Mouse (Mus musculus) E14TG2a.4 (cell line): ENCODE data around the gene C9.

Experiments used
- H3K27me3 ChIP-seq: 2 replicates; pipeline ENCODE4 v1.6.1; 2014; ENCODE audit warnings: low read length, control low read depth; ENCODE audit not compliant: insufficient read depth
- H3K36me3 ChIP-seq: 2 replicates; pipeline ENCODE4 v1.6.1; 2014; ENCODE audit warnings: low read length, control low read depth; ENCODE audit not compliant: insufficient read depth
- H3K4me1 ChIP-seq: replicated peaks from 2 replicates; pipeline ENCODE4 v1.6.1; 2014; ENCODE audit warnings: low read depth, low read length, control low read depth
- H3K4me3 ChIP-seq: replicated peaks from 2 replicates; pipeline ENCODE4 v1.5.1; 2014; ENCODE audit warnings: mild to moderate bottlenecking, low read length
- H3K9me3 ChIP-seq: 2 replicates; pipeline ENCODE4 v1.6.1; 2014; ENCODE audit warnings: low read length, control low read depth
- CTCF ChIP-seq: conservative IDR thresholded peaks from 2 replicates; pipeline ENCODE4 v1.5.1; 2014; ENCODE audit warnings: low read length
- NANOG ChIP-seq: IDR thresholded peaks from 2 replicates; pipeline ENCODE4 v1.6.1; 2014; ENCODE audit warnings: borderline replicate concordance, low read length, mixed read lengths
- POU5F1 ChIP-seq: IDR thresholded peaks from 2 replicates; pipeline ENCODE4 v1.6.1; 2014; ENCODE audit warnings: low read length, borderline replicate concordance

The C9 gene

GRCm38 (mm10) chr15:6445135-6445534 is at the start of gene C9:
Gene C9 (plus strand): TSS chr15:6445327.
- no peaks in the 10 kb centered on the region for H3K36me3 ChIP-seq
- H3K9me3 ChIP-seq, result no peaks in the 10 kb centered on the region
- TF ChIP-seq CTCF (no peak), NANOG (no peak), POU5F1 (no peak)
- H3K4me1 ChIP-seq, result no peaks in the 10 kb centered on the region
- no peaks in the 10 kb centered on the region for H3K27me3 ChIP-seq
- no peak within 1 kb of the TSS for H3K4me3 ChIP-seq

GRCm38 (mm10) chr15:6398211-6398610 is 46.9 kb upstream of the C9 start:
- Histone ChIP-seq H3K4me1 (no peaks in the 10 kb centered on the region), H3K27me3 (no peaks in the 10 kb centered on the region), H3K36me3 (no peaks in the 10 kb centered on the region), H3K4me3 (no peak overlapping the region), H3K9me3 (peaks cover 10% of the 10 kb centered on the region)
- no peak for TF ChIP-seq CTCF
- no peak for TF ChIP-seq NANOG
- TF ChIP-seq POU5F1, result no peak

DNA sequence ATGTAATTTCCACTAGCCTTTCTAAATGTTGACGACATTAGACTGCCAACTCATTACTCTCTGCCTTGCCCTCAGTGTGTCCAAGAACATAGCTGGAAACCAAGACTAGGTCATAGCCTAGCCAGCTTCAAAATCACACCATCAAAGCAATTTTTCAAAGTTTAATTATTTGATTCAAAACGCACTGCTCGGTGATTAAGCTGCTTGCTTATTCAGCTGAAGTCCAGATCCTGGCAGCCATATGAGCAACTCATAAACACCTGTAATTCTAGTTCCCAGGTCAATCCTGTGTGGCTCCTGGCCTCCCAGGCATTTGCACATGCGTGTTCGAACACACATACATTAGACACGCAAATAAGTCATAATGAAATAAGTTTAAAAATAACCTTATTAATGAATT is 46.2 kb upstream of the C9 start:
- TF ChIP-seq POU5F1 (no peak), CTCF (no peak), NANOG (no peak)
- Histone ChIP-seq H3K36me3 (no peaks in the 10 kb centered on the region), H3K4me3 (no peak overlapping the region), H3K9me3 (peaks cover 10% of the 10 kb centered on the region), H3K27me3 (no peaks in the 10 kb centered on the region), H3K4me1 (no peaks in the 10 kb centered on the region)

- H3K4me1 ChIP-seq, result no peaks in the 10 kb centered on the region
- no peaks in the 10 kb centered on the region for H3K36me3 ChIP-seq
- no peak overlapping the region for H3K4me3 ChIP-seq
- H3K27me3 ChIP-seq, result no peaks in the 10 kb centered on the region
- TF ChIP-seq POU5F1 (no peak), NANOG (no peak)
- H3K9me3 ChIP-seq, result peaks cover 10% of the 10 kb centered on the region
These were observed 45.0 kb upstream of the C9 start for GRCm38 (mm10) chr15:6400115-6400514.

DNA sequence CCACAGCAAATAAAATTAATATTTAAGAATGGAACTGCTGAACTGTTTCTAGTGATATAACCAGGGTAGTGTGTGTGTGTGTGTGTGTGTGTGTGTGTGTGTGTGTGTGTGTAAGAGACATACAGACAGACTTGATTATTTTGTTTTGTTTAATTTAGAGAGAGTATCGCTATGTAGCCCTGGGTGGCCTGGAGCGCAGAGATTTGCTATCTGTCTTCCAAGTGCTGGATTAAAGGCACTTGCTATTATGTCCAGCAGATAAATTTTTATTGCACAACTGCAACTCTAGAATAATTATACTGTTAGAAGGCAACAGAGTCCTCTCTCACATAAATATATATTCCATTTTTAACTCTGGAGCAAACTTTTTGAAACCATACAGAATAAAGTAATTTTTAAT is 42.7 kb upstream of the C9 start:
- no peaks in the 10 kb centered on the region for H3K4me1 ChIP-seq
- no peak for TF ChIP-seq POU5F1
- TF ChIP-seq NANOG, result no peak
- TF ChIP-seq CTCF, result no peak
- H3K27me3 ChIP-seq, result no peaks in the 10 kb centered on the region
- H3K4me3 ChIP-seq, result no peak overlapping the region
- no peaks in the 10 kb centered on the region for H3K9me3 ChIP-seq
- H3K36me3 ChIP-seq, result no peaks in the 10 kb centered on the region

GRCm38 (mm10) chr15:6404172-6404571 is 41.0 kb upstream of the C9 start:
- Histone ChIP-seq H3K27me3 (no peaks in the 10 kb centered on the region), H3K4me3 (no peak overlapping the region), H3K9me3 (no peaks in the 10 kb centered on the region), H3K36me3 (no peaks in the 10 kb centered on the region), H3K4me1 (no peaks in the 10 kb centered on the region)
- TF ChIP-seq CTCF, result no peak
- no peak for TF ChIP-seq POU5F1
- no peak for TF ChIP-seq NANOG

DNA sequence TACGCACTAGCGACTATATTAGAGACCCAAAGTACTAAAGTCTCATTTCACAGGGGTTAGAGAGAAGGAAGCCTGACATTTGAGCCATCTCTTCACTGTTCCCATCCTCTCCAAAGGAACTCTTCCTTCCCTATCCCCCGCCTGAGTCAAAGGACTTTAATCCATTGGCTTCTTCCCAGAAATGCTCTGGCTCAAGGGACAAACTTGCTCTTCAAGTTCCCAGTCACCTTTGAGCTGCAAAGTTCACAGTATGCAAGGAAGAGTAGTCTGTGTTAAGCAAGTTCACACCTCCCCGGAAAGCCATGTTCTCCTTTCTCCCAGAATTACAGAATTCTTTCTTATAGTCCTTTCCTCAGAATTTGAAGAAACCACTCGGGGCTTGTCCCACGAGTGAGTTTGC is 38.4 kb upstream of the C9 start:
- Histone ChIP-seq H3K4me1 (no peaks in the 10 kb centered on the region), H3K4me3 (no peak overlapping the region), H3K9me3 (no peaks in the 10 kb centered on the region), H3K27me3 (no peaks in the 10 kb centered on the region), H3K36me3 (no peaks in the 10 kb centered on the region)
- TF ChIP-seq POU5F1, result no peak
- TF ChIP-seq NANOG, result no peak
- TF ChIP-seq CTCF, result no peak

- TF ChIP-seq POU5F1, result no peak
- no peak for TF ChIP-seq CTCF
- TF ChIP-seq NANOG, result no peak
- Histone ChIP-seq H3K27me3 (no peaks in the 10 kb centered on the region), H3K36me3 (no peaks in the 10 kb centered on the region), H3K9me3 (no peaks in the 10 kb centered on the region), H3K4me1 (no peaks in the 10 kb centered on the region), H3K4me3 (no peak overlapping the region)
These were observed 36.1 kb upstream of the C9 start for GRCm38 (mm10) chr15:6409031-6409430.

GRCm38 (mm10) chr15:6410161-6410560 is 35.0 kb upstream of the C9 start:
- no peaks in the 10 kb centered on the region for H3K27me3 ChIP-seq
- H3K36me3 ChIP-seq, result no peaks in the 10 kb centered on the region
- TF ChIP-seq POU5F1 (no peak), NANOG (no peak), CTCF (no peak)
- no peak overlapping the region for H3K4me3 ChIP-seq
- no peaks in the 10 kb centered on the region for H3K9me3 ChIP-seq
- no peaks in the 10 kb centered on the region for H3K4me1 ChIP-seq
